Mouse (Mus musculus) layer of hippocampus, adult 9-10 months (tissue): ENCODE measurements at regions not wholly inside any gene's neighbourhood (a gene's known extent, or its start where the extent isn't known, plus 50 kb on each side); places are given as distances from the start of the nearest gene placed in this dataset.
"Not testable (repeated sequence)": the region's sequence is repeated elsewhere in the genome, so short reads cannot be mapped to it uniquely, and the experiment has no call there.

Experiments used
- DNase-seq: peaks from one replicate; pipeline ENCODE4 v3.0.0; 2022; ENCODE audit warnings: low spot score

- DNase-seq: peak; percentile 29
These were observed 53.6 kb upstream of the Wdfy3 start for GRCm38 (mm10) chr5:102123285-102123684.

- DNase-seq: no peak
These were observed 57.0 kb upstream of the Wdfy3 start for GRCm38 (mm10) chr5:102126737-102127136.

- DNase-seq: no peak
These were observed 78.3 kb upstream of the Wdfy3 start for GRCm38 (mm10) chr5:102147991-102148390.

GRCm38 (mm10) chr5:102149481-102150129 lies 79.9 kb upstream of the Wdfy3 start:
- peak; percentile 90 for DNase-seq

GRCm38 (mm10) chr5:102159621-102160020 lies 89.9 kb upstream of the Wdfy3 start:
- DNase-seq: no peak

- no peak for DNase-seq
These were observed 98.3 kb upstream of the Wdfy3 start for GRCm38 (mm10) chr5:102167981-102168380.

- DNase-seq: peak; percentile 42
These were observed 102.1 kb upstream of the Wdfy3 start for GRCm38 (mm10) chr5:102171808-102172207.

GRCm38 (mm10) chr5:102180250-102180649 lies 110.5 kb upstream of the Wdfy3 start:
- DNase-seq: no peak

- DNase-seq: not testable (repeated sequence)
These were observed 119.2 kb upstream of the Wdfy3 start for GRCm38 (mm10) chr5:102188951-102189350.

- no peak for DNase-seq
These were observed 136.7 kb upstream of the Wdfy3 start for GRCm38 (mm10) chr5:102206456-102206855.

- DNase-seq: peak; percentile 80
These were observed 137.2 kb upstream of the Wdfy3 start for GRCm38 (mm10) chr5:102206953-102207352.

- peak; percentile 25 for DNase-seq
These were observed 143.4 kb upstream of the Wdfy3 start for GRCm38 (mm10) chr5:102213145-102213544.

- no peak for DNase-seq
These were observed 157.4 kb upstream of the Wdfy3 start for GRCm38 (mm10) chr5:102227131-102227530.

- no peak for DNase-seq
These were observed 172.9 kb upstream of the Wdfy3 start for GRCm38 (mm10) chr5:102242614-102243013.

- DNase-seq: no peak
These were observed 175.0 kb upstream of the Wdfy3 start for GRCm38 (mm10) chr5:102244706-102245105.

- DNase-seq: no peak
These were observed 179.0 kb upstream of the Wdfy3 start for GRCm38 (mm10) chr5:102248747-102249146.

GRCm38 (mm10) chr5:102251076-102251475 lies 181.4 kb upstream of the Wdfy3 start:
- no peak for DNase-seq

- DNase-seq: no peak
These were observed 184.1 kb upstream of the Wdfy3 start for GRCm38 (mm10) chr5:102253786-102254185.

GRCm38 (mm10) chr5:102257104-102257503 lies 187.4 kb upstream of the Wdfy3 start:
- no peak for DNase-seq

GRCm38 (mm10) chr5:102261621-102262020 lies 191.9 kb upstream of the Wdfy3 start:
- no peak for DNase-seq

- no peak for DNase-seq
These were observed 196.7 kb upstream of the Wdfy3 start for GRCm38 (mm10) chr5:102266451-102266850.

- no peak for DNase-seq
These were observed 197.4 kb upstream of the Wdfy3 start for GRCm38 (mm10) chr5:102267150-102267549.

GRCm38 (mm10) chr5:102269204-102269603 lies 199.5 kb upstream of the Wdfy3 start:
- no peak for DNase-seq

- no peak for DNase-seq
These were observed 205.6 kb upstream of the Arhgap24 start for GRCm38 (mm10) chr5:102275621-102276020.
